Mouse (Mus musculus): ENCODE measurements around the gene Aph1c. TPM values are rescaled to one million over a fixed set of nuclear protein-coding genes. Genes with fewer than 3 reads are reported as not detected.

Gene Aph1c
- 10.1 and 16.7 TPM in 2 replicates for total RNA-seq (2023)

GRCm38 (mm10) chr9:66834318-66835096 lies at the start of gene Aph1c:
Aph1c (minus strand) TSS chr9:66834726.

GRCm38 (mm10) chr9:66796739-66797138 lies 37.8 kb downstream of the Aph1c start, which contains the start of gene Gm10647:
Gm10647 (plus strand) TSS chr9:66797039.

DNA sequence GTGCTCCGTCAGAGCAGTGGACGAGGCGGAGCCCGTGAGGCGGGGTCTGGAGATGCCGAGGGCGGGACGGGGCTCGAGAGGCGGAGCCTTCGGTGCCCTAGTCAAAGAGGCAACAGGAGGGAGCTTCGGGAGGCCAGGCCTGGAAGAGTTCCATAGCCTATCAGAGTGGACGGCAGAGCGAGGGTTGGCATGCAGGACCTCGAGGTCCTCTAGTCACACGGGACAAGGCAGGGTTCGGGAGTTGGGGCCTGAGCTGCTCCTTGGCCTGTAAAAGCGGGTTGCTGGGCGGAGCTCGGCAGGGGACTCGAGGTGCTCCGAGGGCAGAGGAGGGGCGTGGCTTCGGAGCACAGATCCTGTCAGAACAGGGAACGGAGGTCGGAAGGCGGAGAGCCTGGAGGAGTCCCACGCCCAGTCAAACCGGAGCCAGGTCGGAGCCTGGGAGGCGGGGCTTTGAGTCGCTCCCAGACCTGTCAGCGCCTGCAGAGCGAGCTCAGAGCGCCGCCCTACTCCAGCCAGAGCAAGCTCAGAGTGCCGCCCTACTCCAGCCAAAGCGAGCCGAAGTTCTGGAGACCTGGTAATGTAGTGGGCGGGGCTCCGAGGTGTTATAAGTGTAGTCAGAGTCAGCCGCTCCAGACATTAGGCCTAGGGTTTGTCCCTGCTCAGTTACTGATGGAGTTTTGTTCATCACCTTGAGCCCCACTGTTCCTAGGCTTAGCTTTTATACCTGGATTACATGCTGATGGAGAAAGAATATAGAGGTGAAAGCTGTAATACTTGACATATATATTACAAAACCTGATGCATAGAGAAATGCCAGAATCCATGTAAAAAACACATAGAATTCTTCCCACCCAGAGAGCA lies 38.8 kb downstream of the Aph1c start, which contains the start of gene Aph1b:
Aph1b (minus strand) TSS at position 27 of the 861 bp plus-strand sequence.

Other genes with a start within 250 kb of the Aph1c start
- 95.5 and 97.8 TPM in 2 replicates for gene Usp3, start 241.6 kb downstream of the Aph1c start, total RNA-seq (2023)
- gene Car12, start 121.0 kb downstream of the Aph1c start, total RNA-seq (2023), result not detected in 2 replicates
- 25.8 and 30.5 TPM in 2 replicates for gene Aph1b, start 39.2 kb downstream of the Aph1c start, total RNA-seq (2023)
- not detected in 2 replicates for gene Gm10647, start 37.7 kb downstream of the Aph1c start, total RNA-seq (2023)
- 115 and 135 TPM in 2 replicates for gene Rab8b, start 85.0 kb upstream of the Aph1c start, total RNA-seq (2023)
- 49.4 and 73.4 TPM in 2 replicates for gene Rps27l, start 111.4 kb upstream of the Aph1c start, total RNA-seq (2023)
- 15.5 and 16.0 TPM in 2 replicates for gene Lactb, start 140.8 kb upstream of the Aph1c start, total RNA-seq (2023)
- 8.6 and 9.0 TPM in 2 replicates for gene Tpm1, start 214.7 kb upstream of the Aph1c start, total RNA-seq (2023)